9 mouse cellular contexts compared by ENCODE assay signal in genomic region chr10:61745133-61745532, GRCm38 (mm10). TPM values are rescaled to one million over a fixed set of nuclear protein-coding genes. Genes with fewer than 3 reads are reported as not detected.
DNase-seq lines count a peak whose midpoint lies in the region; ATAC-seq and TF ChIP-seq lines count a peak whose summit lies in the region.
"Had no signal": no experiment of that assay in that cellular context is flagged by ENCODE, and none has a peak within 500 bp of the region (broad histone marks: within the 10 kb centered on the region; RNA-seq: fewer than 3 reads in every experiment).

No protein-coding gene starts in this region.

- H3K4me3 ChIP-seq in hindbrain, embryonic 10.5 days = no peak overlapping the region
- no peak overlapping the region for H3K4me3 ChIP-seq in hindbrain, embryonic 12.5 days
- H3K4me3 ChIP-seq in thymus, adult 2 months (ENCODE audit: control insufficient read depth, insufficient read depth, low read length) = no peak overlapping the region
- no peak overlapping the region for H3K4me3 ChIP-seq in hindbrain, postnatal 0 days (ENCODE audit: low read length)

- TF ChIP-seq POLR2A in thymus, adult 2 months (IDR thresholded peaks at IDR 0.05; ENCODE audit: control insufficient read depth, extremely low read depth, insufficient read depth, low read length, poor library complexity) = no peak

- DNase-seq in hindbrain, embryonic 10.5 days (ENCODE audit: low spot score) = peak; percentile 49
- DNase-seq in thymus, adult 2 months = peak; percentile 14
- no peak for DNase-seq in thymus, adult 18-20 months
- DNase-seq in hindbrain, postnatal 0 days (ENCODE audit: low spot score) = peak; percentile 61
- DNase-seq in thymus, postnatal 4 days = peak; percentile 66
- no peak for DNase-seq in urinary bladder, postnatal 4 days (ENCODE audit: low spot score in 2 of 2)
- DNase-seq in heart, adult 18-20 months = no peak

- H3K36me3 ChIP-seq in hindbrain, embryonic 10.5 days = peaks cover 100% of the 10 kb centered on the region
- H3K36me3 ChIP-seq in hindbrain, embryonic 12.5 days = peaks cover 97% of the 10 kb centered on the region
- no peaks in the 10 kb centered on the region for H3K36me3 ChIP-seq in thymus, adult 2 months (ENCODE audit: control insufficient read depth, insufficient read depth, low read length)
- peaks cover 78% of the 10 kb centered on the region for H3K36me3 ChIP-seq in hindbrain, postnatal 0 days (ENCODE audit: insufficient read depth, low read length)

- no peak for TF ChIP-seq CTCF in thymus, adult 2 months (IDR thresholded peaks at IDR 0.05; ENCODE audit: borderline replicate concordance, control insufficient read depth, extremely low read depth, insufficient read depth, low read length, poor library complexity)
- peak; percentile 66 for TF ChIP-seq CTCF in hindbrain, postnatal 0 days (IDR thresholded peaks at IDR 0.05; ENCODE audit: low read depth)

- peaks cover 12% of the 10 kb centered on the region for H3K9me3 ChIP-seq in hindbrain, embryonic 10.5 days
- no peaks in the 10 kb centered on the region for H3K9me3 ChIP-seq in hindbrain, embryonic 12.5 days (replicated peaks)
- H3K9me3 ChIP-seq in hindbrain, postnatal 0 days (ENCODE audit: low read length) = no peaks in the 10 kb centered on the region

- H3K4me1 ChIP-seq in hindbrain, embryonic 10.5 days (replicated peaks) = no peaks in the 10 kb centered on the region
- H3K4me1 ChIP-seq in hindbrain, embryonic 12.5 days = no peaks in the 10 kb centered on the region
- no peaks in the 10 kb centered on the region for H3K4me1 ChIP-seq in thymus, adult 2 months (replicated peaks; ENCODE audit: control insufficient read depth, insufficient read depth, low read length)
- no peaks in the 10 kb centered on the region for H3K4me1 ChIP-seq in hindbrain, postnatal 0 days (ENCODE audit: insufficient read depth, low read length)

- ATAC-seq in hindbrain, embryonic 12.5 days (ENCODE audit: low FRiP score) = no peak
- ATAC-seq in hindbrain, postnatal 0 days = no peak

- H3K4me2 ChIP-seq in hindbrain, embryonic 12.5 days (replicated peaks) = no peak overlapping the region
- no peak overlapping the region for H3K4me2 ChIP-seq in hindbrain, postnatal 0 days (ENCODE audit: low read depth, low read length)

- no peak overlapping the region for H3K27ac ChIP-seq in hindbrain, embryonic 10.5 days
- H3K27ac ChIP-seq in hindbrain, embryonic 12.5 days = no peak overlapping the region
- no peak overlapping the region for H3K27ac ChIP-seq in thymus, adult 2 months (ENCODE audit: control insufficient read depth, insufficient read depth, low read length)
- no peak overlapping the region for H3K27ac ChIP-seq in hindbrain, postnatal 0 days
- H3K27ac ChIP-seq: macrophage had no signal

- no peak overlapping the region for H3K9ac ChIP-seq in hindbrain, embryonic 12.5 days
- no peak overlapping the region for H3K9ac ChIP-seq in hindbrain, postnatal 0 days (replicated peaks; ENCODE audit: low read length)

- WGBS in hindbrain, embryonic 10.5 days = 89% methylated on average over 4 of the region's 4 CpGs
- 87% methylated on average over 4 of the region's 4 CpGs for WGBS in hindbrain, embryonic 12.5 days
- 93% methylated on average over 4 of the region's 4 CpGs for WGBS in thymus, adult 2 months
- 92% methylated on average over 4 of the region's 4 CpGs for WGBS in hindbrain, postnatal 0 days

- H3K27me3 ChIP-seq in hindbrain, embryonic 10.5 days (ENCODE audit: insufficient read depth, poor library complexity, severe bottlenecking) = no peaks in the 10 kb centered on the region
- no peaks in the 10 kb centered on the region for H3K27me3 ChIP-seq in hindbrain, embryonic 12.5 days
- no peaks in the 10 kb centered on the region for H3K27me3 ChIP-seq in thymus, adult 2 months (ENCODE audit: control insufficient read depth, insufficient read depth, low read length)
- no peaks in the 10 kb centered on the region for H3K27me3 ChIP-seq in hindbrain, postnatal 0 days (ENCODE audit: insufficient read depth, low read length)

RNA-seq across cellular contexts. Expression of gene Aifm2, which starts 30.1 kb away (rescaled TPM):
- 5.1 and 8.2 TPM in 2 replicates for polyA plus RNA-seq in hindbrain, embryonic 10.5 days (2016; fragmentation: Nextera tagmentation; extraction: Ambion mirVana)
- 6.3 and 7.5 TPM in 2 replicates for polyA plus RNA-seq in hindbrain, embryonic 12.5 days (2016; fragmentation: Nextera tagmentation; extraction: Ambion mirVana)
- 10.4 and 12.0 TPM in 2 replicates for polyA plus RNA-seq in thymus, adult 2 months (2012; rRNA removed)
- total RNA-seq in hindbrain, postnatal 0 days (2014; rRNA removed) = 21.0 and 28.4 TPM in 2 replicates
- polyA plus RNA-seq in hindbrain, postnatal 0 days (2015; fragmentation: Nextera tagmentation; extraction: Ambion mirVana) = 14.5 and 14.6 TPM in 2 replicates
- 10 to 100 TPM; 25.6 to 32.3 TPM for total RNA-seq in heart, adult 18-20 months (2021)

RNA-seq across cellular contexts. Expression of gene H2afy2, which starts 38.8 kb away (rescaled TPM):
- polyA plus RNA-seq in hindbrain, embryonic 10.5 days (2016; fragmentation: Nextera tagmentation; extraction: Ambion mirVana) = 297 and 325 TPM in 2 replicates
- polyA plus RNA-seq in hindbrain, embryonic 12.5 days (2016; fragmentation: Nextera tagmentation; extraction: Ambion mirVana) = 340 and 382 TPM in 2 replicates
- polyA plus RNA-seq in thymus, adult 2 months (2012; rRNA removed) = 2.0 and 2.1 TPM in 2 replicates
- 90.4 and 97.7 TPM in 2 replicates for total RNA-seq in hindbrain, postnatal 0 days (2014; rRNA removed)
- polyA plus RNA-seq in hindbrain, postnatal 0 days (2015; fragmentation: Nextera tagmentation; extraction: Ambion mirVana) = 157 and 162 TPM in 2 replicates
- 1 to 10 TPM; 3.6 to 5.0 TPM for total RNA-seq in heart, adult 18-20 months (2021)

RNA-seq across cellular contexts. Expression of gene Tysnd1, which starts 49.8 kb away (rescaled TPM):
- 28.3 and 35.7 TPM in 2 replicates for polyA plus RNA-seq in hindbrain, embryonic 10.5 days (2016; fragmentation: Nextera tagmentation; extraction: Ambion mirVana)
- 36.5 and 37.4 TPM in 2 replicates for polyA plus RNA-seq in hindbrain, embryonic 12.5 days (2016; fragmentation: Nextera tagmentation; extraction: Ambion mirVana)
- polyA plus RNA-seq in thymus, adult 2 months (2012; rRNA removed) = 91.6 and 114 TPM in 2 replicates
- 70.5 and 84.8 TPM in 2 replicates for total RNA-seq in hindbrain, postnatal 0 days (2014; rRNA removed)
- polyA plus RNA-seq in hindbrain, postnatal 0 days (2015; fragmentation: Nextera tagmentation; extraction: Ambion mirVana) = 31.8 and 32.2 TPM in 2 replicates
- 10 to 100 TPM; 23.8 to 25.8 TPM for total RNA-seq in heart, adult 18-20 months (2021)

Comparison
In these comparisons a context has a peak if more than half of its experiments do, and no peak if none do; other contexts are left out.
1. DNase-seq: peak in hindbrain, embryonic 10.5 days (single experiment), thymus, adult 2 months (single experiment), hindbrain, postnatal 0 days (single experiment) and thymus, postnatal 4 days (single experiment); none in thymus, adult 18-20 months (0 of 2), urinary bladder, postnatal 4 days (0 of 2) and heart, adult 18-20 months (0 of 2).
2. RNA of gene H2afy2, which starts 38.8 kb away (polyA plus RNA-seq): 340 to 382 TPM in hindbrain, embryonic 12.5 days, 297 to 325 TPM in hindbrain, embryonic 10.5 days and 157 to 162 TPM in hindbrain, postnatal 0 days; 2.0 to 2.1 TPM in thymus, adult 2 months; every median in the first group is over 10 times any median in the second.